Mouse (Mus musculus): ENCODE results near the gene Myo10. TPM values are rescaled to one million over a fixed set of nuclear protein-coding genes. Genes with fewer than 3 reads are reported as not detected.

Myo10 gene
- polyA plus RNA-seq (2012): not detected in 2 replicates

DNA sequence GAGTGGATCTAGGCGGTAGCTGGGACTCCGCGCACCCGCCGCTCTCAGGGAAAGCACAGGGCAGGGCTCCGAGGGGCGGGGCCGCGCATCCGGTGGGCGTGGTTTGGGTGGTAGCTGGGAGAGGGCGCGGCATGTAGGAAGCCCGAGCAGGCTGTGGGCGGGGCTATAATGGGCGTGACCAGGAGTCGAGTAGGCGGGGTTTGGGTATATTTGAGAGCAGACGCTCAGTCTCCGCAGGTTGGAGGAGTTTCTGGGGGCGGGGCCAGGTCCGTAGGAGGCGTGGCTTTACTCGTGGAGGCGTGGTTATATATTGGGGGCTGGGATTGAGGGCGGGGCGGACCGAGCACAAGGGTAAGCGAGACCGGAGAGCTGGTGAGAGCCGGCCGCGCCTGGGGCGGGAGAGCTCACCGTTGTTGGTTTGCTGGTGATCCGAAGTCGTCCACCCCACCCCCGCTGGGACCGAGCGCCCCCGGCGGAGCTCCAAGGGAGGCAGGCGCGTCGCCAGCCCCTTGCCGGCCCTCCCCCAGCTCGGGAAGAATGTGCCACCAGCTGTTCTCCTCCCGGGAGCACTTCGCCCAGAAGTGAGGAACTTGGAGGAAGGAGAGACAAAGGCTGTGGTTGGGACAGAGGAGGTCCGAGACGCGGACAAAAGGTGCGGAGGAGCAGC is at the start of gene Myo10:
Gene Myo10, plus strand, starts transcription at position 326 of the 667 bp plus-strand sequence.
- no peak for TF ChIP-seq GATA1 (IDR thresholded peaks at IDR 0.05; ENCODE audit: low read length)

- TF ChIP-seq GATA1 (IDR thresholded peaks at IDR 0.05; ENCODE audit: low read length): no peak
These were observed 49.2 kb upstream of the Myo10 start for GRCm38 (mm10) chr15:25573113-25573512.

- no peak for TF ChIP-seq GATA1 (IDR thresholded peaks at IDR 0.05; ENCODE audit: low read length)
These were observed 48.3 kb upstream of the Myo10 start for GRCm38 (mm10) chr15:25573876-25574601.

DNA sequence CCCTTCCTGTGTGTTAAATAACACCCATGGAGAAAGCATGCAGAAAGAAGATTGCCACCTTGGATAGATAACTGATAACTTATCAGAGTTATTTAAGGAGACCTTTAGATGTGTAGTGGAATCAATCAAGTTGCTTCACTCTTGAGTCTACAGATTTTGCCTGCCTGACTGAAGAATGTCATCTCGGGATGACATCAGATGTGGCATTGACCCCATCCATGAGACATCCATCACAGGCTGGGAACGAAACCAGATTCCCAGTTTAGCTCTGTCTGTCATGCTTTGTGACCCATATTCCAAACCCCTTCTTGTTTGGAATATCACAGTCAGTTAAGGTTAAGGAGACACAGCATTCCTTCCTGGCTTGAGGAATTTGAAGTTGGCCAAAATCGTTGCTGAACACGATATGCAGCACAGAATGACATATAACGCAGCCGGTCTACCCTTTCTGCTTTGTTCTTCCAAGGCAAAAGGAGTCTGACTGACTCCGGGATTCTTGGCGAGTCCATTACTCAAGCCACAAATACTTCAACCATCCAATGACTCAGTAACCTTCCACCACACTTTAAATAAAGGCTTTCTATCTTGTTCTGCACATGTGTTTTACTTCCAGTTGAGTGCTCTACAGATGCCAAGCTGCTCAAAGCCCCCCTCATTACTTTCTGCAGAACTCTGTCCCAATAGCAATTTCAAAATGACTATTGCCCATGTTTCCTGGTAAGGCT is 44.8 kb upstream of the Myo10 start:
- TF ChIP-seq GATA1 (IDR thresholded peaks at IDR 0.05; ENCODE audit: low read length): no peak

GRCm38 (mm10) chr15:25578369-25578768 is 44.0 kb upstream of the Myo10 start:
- no peak for TF ChIP-seq GATA1 (IDR thresholded peaks at IDR 0.05; ENCODE audit: low read length)

DNA sequence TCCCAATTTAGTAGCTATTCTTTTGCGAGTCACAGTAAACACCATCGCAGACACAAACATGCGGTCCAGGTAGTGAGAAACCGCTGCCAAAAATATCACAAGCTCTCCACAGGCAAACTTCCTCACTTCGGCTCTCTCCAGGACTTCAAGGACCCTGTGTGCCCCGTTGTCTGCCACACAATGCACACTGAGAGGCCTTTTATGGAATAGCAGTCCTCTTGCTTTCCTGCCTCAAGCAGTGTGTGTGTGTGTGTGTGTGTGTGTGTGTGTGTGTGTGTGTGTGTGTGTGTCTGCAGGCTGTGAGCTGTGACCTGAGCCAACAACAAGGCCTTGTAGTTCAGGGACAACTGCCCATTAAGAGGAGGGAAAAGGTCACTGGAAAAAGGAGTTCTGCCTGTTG is 41.6 kb upstream of the Myo10 start:
- no peak for TF ChIP-seq GATA1 (IDR thresholded peaks at IDR 0.05; ENCODE audit: low read length)

- TF ChIP-seq GATA1 (IDR thresholded peaks at IDR 0.05; ENCODE audit: low read length): no peak
These were observed 40.3 kb upstream of the Myo10 start for GRCm38 (mm10) chr15:25582055-25582454.

DNA sequence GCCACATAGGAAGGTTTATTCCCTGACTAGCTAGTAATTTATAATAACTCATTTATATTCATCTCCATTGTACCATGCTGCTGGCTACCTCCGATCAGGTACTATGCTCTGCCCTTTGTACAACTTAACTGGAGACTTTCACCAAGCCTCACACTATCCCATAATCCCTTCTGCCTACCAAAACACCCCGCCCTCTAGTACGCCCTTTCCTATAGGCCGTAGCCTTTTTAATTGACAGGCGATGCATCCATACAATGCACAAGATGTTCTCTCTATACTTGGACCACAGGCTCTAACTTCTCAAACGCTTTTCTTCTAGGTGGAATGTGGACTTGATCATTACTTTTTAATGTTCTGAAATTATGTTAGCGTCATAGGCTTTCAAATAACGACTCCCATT is 39.0 kb upstream of the Myo10 start:
- TF ChIP-seq GATA1 (IDR thresholded peaks at IDR 0.05; ENCODE audit: low read length): no peak

DNA sequence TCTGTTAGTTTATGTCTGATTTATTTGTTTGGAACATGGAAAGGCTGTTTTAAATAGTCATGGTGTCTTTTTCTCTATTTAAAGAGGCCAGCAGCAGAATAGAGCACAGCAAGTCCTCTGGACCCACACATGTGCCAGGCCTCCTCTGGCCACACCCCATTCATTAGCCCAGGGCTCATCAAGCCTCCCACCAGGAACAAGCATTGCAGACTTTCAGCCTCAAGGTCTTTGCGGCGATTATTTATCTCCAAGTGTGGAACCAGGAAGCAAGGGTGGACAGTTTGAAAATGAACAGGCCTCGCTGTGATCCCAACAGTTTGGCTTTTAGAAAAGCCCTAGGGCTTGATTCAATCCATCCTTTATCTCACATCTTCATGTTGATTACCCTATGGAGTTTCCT is 35.5 kb upstream of the Myo10 start:
- TF ChIP-seq GATA1 (IDR thresholded peaks at IDR 0.05; ENCODE audit: low read length): no peak

GRCm38 (mm10) chr15:25587943-25588342 is 34.4 kb upstream of the Myo10 start:
- no peak for TF ChIP-seq GATA1 (IDR thresholded peaks at IDR 0.05; ENCODE audit: low read length)

GRCm38 (mm10) chr15:25589318-25589902 is 32.9 kb upstream of the Myo10 start:
- no peak for TF ChIP-seq GATA1 (IDR thresholded peaks at IDR 0.05; ENCODE audit: low read length)

DNA sequence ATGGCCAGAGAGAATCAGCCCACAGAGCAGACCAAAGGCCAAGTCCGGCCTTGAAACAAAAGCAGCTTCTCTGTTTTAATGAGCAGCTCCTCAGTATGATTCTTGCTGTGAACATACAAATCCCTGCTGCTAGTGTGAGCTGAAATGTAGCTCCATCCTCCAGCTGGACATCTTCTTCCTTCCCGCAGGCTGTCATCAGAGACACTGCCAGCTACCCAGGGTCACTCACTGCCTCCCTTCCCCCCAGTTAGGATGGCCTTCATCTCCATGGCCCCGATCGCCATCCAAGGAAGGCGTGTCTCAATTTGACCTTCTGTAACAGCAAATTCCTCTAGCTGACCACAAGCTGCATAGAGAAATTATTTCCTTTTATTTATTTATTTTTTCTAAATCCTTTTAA is 32.4 kb upstream of the Myo10 start:
- TF ChIP-seq GATA1 (IDR thresholded peaks at IDR 0.05; ENCODE audit: low read length): no peak

GRCm38 (mm10) chr15:25590891-25591290 is 31.4 kb upstream of the Myo10 start:
- no peak for TF ChIP-seq GATA1 (IDR thresholded peaks at IDR 0.05; ENCODE audit: low read length)

DNA sequence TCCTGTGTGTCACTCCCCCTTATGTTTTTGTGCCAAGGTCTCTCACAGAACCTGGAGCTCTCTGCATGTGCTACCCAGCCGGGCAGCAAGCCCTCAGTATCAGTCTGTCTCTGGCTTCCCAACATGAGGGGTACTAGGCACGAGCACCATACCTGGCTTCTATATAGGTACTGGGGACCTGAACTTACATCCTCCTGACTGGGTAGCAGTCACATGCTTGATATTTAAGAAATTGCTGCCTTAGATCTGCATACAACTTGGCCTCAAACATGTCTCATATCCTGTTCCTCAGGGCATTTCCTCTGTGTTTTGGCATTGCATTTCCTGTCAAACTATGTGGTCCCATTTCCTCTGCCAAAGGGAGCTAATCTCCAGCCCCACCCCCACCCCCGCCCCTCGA is 30.4 kb upstream of the Myo10 start:
- TF ChIP-seq GATA1 (IDR thresholded peaks at IDR 0.05; ENCODE audit: low read length): no peak

DNA sequence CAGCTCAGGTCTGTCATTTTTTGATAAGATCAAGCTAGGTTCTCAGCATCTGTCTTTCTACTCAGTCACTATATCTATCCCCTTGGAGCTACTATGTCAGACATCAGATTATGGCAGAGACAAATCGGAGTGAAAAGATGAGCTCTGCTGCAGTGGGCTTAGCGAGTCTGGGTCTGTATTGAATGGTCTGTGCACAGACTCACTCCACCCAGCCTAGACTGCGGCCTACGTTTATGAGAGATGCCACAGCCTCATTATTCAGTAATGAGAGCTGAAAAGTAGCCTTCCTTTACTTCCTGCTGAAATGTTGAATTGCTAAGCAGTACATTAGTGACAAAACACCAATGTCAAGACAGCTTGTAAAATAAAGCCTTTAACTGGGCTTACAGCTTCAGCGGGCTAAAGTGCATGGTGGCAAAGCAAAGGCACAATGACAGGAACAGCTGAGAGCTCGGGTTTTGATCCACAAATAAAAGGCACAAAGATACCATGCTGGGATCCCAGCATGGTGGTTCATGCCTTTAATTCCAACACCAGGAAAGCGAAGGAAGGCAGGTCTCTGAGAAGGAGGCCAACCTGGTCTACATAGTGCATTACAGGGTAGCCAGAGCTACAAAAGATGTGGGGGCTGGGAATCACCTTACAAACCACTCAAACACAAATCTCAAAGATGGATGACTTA is 28.7 kb upstream of the Myo10 start:
- TF ChIP-seq GATA1 (IDR thresholded peaks at IDR 0.05; ENCODE audit: low read length): no peak

Measured in G1E-ER4 (cell line).